Mouse (Mus musculus) stomach, embryonic 16.5 days (tissue): Measurements from ENCODE around the gene Spast. TPM values are rescaled to one million over a fixed set of nuclear protein-coding genes. Genes with fewer than 3 reads are reported as not detected.

Source experiments
- ATAC-seq: fragments of 200-750 bp; cut with Nextera tagmentation; 2 replicates; pipeline ENCODE4 v1.8.0; 2017; ENCODE audit warnings: moderate number of reproducible peaks, moderate TSS enrichment; ENCODE audit not compliant: insufficient read depth, low FRiP score
- H3K27ac ChIP-seq: fragments of 300-500 bp; sonication (generic); 2 replicates; pipeline ENCODE4 v1.5.1; 2014; ENCODE audit warnings: low read length
- H3K27me3 ChIP-seq: fragments of 300-500 bp; sonication (generic); 2 replicates; pipeline ENCODE4 v1.6.1; 2014; ENCODE audit warnings: low read length, control low read depth, mixed read lengths; ENCODE audit not compliant: control insufficient read depth, insufficient read depth
- H3K36me3 ChIP-seq: fragments of 300-500 bp; sonication (generic); 2 replicates; pipeline ENCODE4 v1.6.1; 2014; ENCODE audit warnings: low read length; ENCODE audit not compliant: control insufficient read depth, insufficient read depth
- H3K4me1 ChIP-seq: fragments of 300-500 bp; sonication (generic); 2 replicates; pipeline ENCODE4 v1.6.1; 2014; ENCODE audit warnings: low read length, control low read depth, mixed read lengths; ENCODE audit not compliant: control insufficient read depth, insufficient read depth
- H3K4me2 ChIP-seq: fragments of 300-500 bp; sonication (generic); 2 replicates; pipeline ENCODE4 v1.6.1; 2014; ENCODE audit warnings: low read depth, low read length, mixed read lengths
- H3K4me3 ChIP-seq: fragments of 300-500 bp; sonication (generic); replicated peaks from 2 replicates; pipeline ENCODE4 v1.5.1; 2014; ENCODE audit warnings: mild to moderate bottlenecking, low read length
- H3K9ac ChIP-seq: fragments of 300-500 bp; sonication (generic); 2 replicates; pipeline ENCODE4 v1.6.1; 2014; ENCODE audit warnings: low read length
- H3K9me3 ChIP-seq: fragments of 300-500 bp; sonication (generic); replicated peaks from 2 replicates; pipeline ENCODE4 v1.6.1; 2016; ENCODE audit warnings: low read length, control low read depth; ENCODE audit not compliant: control insufficient read depth
- WGBS: fragments of 180-500 bp; shearing (Covaris S2); extraction: QIAGEN DNeasy Blood & Tissue Kit; methylation state at CpG from one replicate; pipeline ENCODE4 v1.1.7; 2014; 5-methylcytosine and 5-hydroxymethylcytosine counted together
- polyA plus RNA-seq: library from polyadenylated mRNA; unstranded; fragments of >200 nt; fragmentation: Nextera tagmentation; extraction: Ambion mirVana; gene quantifications from 2 replicates; pipeline ENCODE4 v1.2.1, GENCODE M21; 2015

The Spast gene
- polyA plus RNA-seq, 1 experiment from 2014 or later = 11.7 TPM

DNA sequence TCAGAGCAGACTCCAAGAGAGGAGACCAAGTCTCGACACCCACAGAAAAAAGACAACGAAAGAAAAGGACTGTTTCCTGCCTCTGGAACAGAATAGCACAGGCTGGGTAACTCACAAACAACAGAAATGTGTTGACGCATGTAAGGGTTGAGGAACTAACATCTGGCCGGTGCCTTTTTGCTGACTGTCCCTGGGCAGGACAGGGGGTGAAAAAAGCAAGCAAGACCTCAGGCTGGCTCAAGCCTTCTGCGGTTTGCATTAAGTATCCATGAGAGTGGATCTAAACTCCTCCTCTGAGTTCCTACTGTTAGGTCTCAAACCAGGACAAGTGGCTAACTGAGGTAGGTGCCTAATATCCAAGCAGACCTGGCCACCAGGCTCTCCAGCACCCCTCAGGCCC lies 93.8 kb downstream of the Spast start:
- Histone ChIP-seq H3K9ac (no peak overlapping the region), H3K4me2 (no peak overlapping the region), H3K4me1 (0 out of 2 replicates have a peak, but pooled peaks cover 5% of the 10 kb centered on the region), H3K9me3 (no peaks in the 10 kb centered on the region), H3K4me3 (no peak overlapping the region), H3K27ac (no peak overlapping the region), H3K27me3 (no peaks in the 10 kb centered on the region), H3K36me3 (0 out of 2 replicates have a peak, but pooled peaks cover 4% of the 10 kb centered on the region)
- no peak for ATAC-seq
- WGBS = 79% methylated on average over 5 of the region's 5 CpGs

DNA sequence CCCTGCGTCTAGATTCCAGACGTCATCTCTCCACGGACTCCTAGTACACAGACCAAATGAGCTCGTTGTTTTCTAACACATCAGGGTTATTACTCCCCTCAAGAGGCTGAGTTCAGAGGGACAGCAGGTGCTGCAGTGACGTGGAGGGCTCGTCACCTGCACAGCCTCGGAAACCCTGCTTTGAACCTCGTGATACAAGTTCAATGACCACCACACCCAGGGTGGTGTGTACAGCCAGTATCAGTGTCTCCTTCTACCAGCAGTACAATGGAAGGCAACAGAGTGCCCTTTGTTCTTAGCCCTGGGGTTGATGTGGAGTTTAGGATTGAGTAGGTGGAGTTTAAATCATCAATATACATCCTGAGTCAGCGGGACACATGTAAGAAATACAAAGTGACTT lies 99.0 kb downstream of the Spast start:
- no peak overlapping the region for H3K27ac ChIP-seq
- no peak overlapping the region for H3K4me2 ChIP-seq
- 69% methylated on average over 9 of the region's 9 CpGs for WGBS
- H3K4me1 ChIP-seq = no peaks in the 10 kb centered on the region
- H3K27me3 ChIP-seq = no peaks in the 10 kb centered on the region
- no peak overlapping the region for H3K9ac ChIP-seq
- no peaks in the 10 kb centered on the region for H3K9me3 ChIP-seq
- H3K4me3 ChIP-seq = no peak overlapping the region
- no peak for ATAC-seq
- no peaks in the 10 kb centered on the region for H3K36me3 ChIP-seq

DNA sequence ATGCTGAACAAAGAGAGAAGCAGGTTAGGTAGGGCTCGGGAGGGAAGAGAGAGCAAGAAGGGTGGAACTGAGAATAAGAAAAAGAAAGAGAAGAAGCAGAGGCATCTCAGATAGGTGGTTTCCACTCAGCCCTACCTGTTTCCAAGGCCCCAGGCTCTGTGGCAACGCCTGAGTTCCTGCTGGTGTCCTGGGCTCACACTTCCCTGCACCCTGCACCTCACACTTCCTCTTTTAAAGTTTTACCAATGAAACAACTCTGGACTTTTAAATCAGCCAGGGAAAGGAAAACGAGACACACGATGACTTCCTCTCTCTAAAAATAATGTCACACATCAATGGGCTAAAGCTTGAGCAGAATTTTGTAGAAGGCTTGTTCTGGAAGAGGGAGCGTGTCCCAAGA lies 101.7 kb downstream of the Spast start:
- no peaks in the 10 kb centered on the region for H3K27me3 ChIP-seq
- WGBS = 70% methylated on average over 5 of the region's 5 CpGs
- no peak overlapping the region for H3K4me3 ChIP-seq
- H3K4me2 ChIP-seq = no peak overlapping the region
- ATAC-seq = no peak
- no peaks in the 10 kb centered on the region for H3K36me3 ChIP-seq
- no peaks in the 10 kb centered on the region for H3K9me3 ChIP-seq
- H3K4me1 ChIP-seq = no peaks in the 10 kb centered on the region
- no peak overlapping the region for H3K27ac ChIP-seq
- H3K9ac ChIP-seq = no peak overlapping the region

Other genes starting within 250 kb of the Spast start
- gene Memo1, start 43.5 kb upstream of the Spast start, polyA plus RNA-seq = 82.7 and 87.5 TPM in 2 replicates
- 207 and 212 TPM in 2 replicates for gene Dpy30, start 15.0 kb upstream of the Spast start, polyA plus RNA-seq
- gene Slc30a6, start 56.6 kb downstream of the Spast start, polyA plus RNA-seq = 37.7 and 42.5 TPM in 2 replicates
- 3.2 and 3.8 TPM in 2 replicates for gene Nlrc4, start 120.2 kb downstream of the Spast start, polyA plus RNA-seq
- 57.0 and 62.3 TPM in 2 replicates for gene Yipf4, start 150.5 kb downstream of the Spast start, polyA plus RNA-seq
- gene Birc6, start 189.3 kb downstream of the Spast start, polyA plus RNA-seq = 73.9 and 90.2 TPM in 2 replicates